Comparison of ENCODE assay signal across 21 mouse cellular contexts in the genomic region with DNA sequence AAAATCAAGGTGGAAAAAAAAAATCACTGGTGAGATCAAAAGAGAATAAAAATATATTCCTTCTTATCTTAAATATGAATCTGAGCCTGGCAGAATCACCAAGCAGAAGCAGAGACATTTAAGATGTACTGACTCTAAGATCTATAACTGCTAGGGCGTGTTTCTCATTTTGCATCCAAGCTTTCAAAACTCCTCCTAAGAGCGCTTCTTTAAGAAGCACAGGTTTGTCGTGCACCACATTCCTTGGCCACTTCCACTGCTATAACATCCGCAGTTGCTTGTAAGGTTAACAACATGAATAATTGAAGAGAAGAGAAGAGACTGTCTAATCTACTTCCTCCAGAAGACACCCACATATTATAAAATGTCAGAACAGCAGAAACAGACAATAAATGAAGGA.
"Had no signal": no experiment of that assay in that cellular context is flagged by ENCODE, and none has a peak within 500 bp of the region (broad histone marks: within the 10 kb centered on the region; RNA-seq: fewer than 3 reads in every experiment).

No protein-coding gene starts in this region.

- DNase-seq: kidney, adult 18-20 months; kidney, adult 9 months; kidney, postnatal 14 days; kidney, postnatal 4 days; left cerebral cortex, postnatal 4 days; liver, postnatal 0 days; lung, embryonic 14.5 days; spleen, adult 18-20 months; thymus, adult 18-20 months; thymus, postnatal 36 days had no signal

- H3K27ac ChIP-seq: limb, embryonic 12.5 days; limb, embryonic 15.5 days; liver, embryonic 14.5 days; macrophage; midbrain, embryonic 12.5 days; midbrain, embryonic 15.5 days; neural tube, embryonic 12.5 days; neural tube, embryonic 15.5 days; stomach, embryonic 15.5 days had no signal

- H3K4me3 ChIP-seq: limb, embryonic 12.5 days; limb, embryonic 15.5 days; midbrain, embryonic 12.5 days; midbrain, embryonic 15.5 days; neural tube, embryonic 12.5 days; neural tube, embryonic 15.5 days; stomach, embryonic 15.5 days had no signal

- ATAC-seq: intestine, embryonic 16.5 days; liver, postnatal 0 days; lung, postnatal 0 days; midbrain, embryonic 15.5 days had no signal
